Comparison of ENCODE assay signal across 9 mouse cellular contexts in the genomic region with DNA sequence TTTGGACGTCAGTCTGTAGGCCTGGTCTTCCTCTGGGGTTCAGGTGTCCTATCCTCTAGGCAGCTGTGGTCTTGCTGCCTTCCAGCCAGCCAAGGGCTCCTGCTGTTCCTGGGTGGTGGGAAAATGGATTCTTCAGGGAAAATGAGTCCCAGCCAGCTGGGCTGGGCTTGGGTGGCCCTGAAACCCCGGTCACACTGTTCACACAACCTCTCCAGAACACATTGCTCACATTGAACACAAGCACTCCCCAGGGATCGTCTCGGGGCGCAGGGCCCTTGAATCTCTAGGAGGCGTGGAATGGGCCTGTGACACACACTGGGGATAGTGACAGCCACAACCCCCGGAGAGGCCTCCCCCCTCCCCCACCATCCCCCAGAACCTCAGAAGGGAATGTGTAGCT. TPM values are rescaled to one million over a fixed set of nuclear protein-coding genes. Genes with fewer than 3 reads are reported as not detected.
DNase-seq lines count a peak whose midpoint lies in the region; ATAC-seq lines count a peak whose summit lies in the region.
"Had no signal": no experiment of that assay in that cellular context is flagged by ENCODE, and none has a peak within 500 bp of the region (broad histone marks: within the 10 kb centered on the region; RNA-seq: fewer than 3 reads in every experiment).

No protein-coding gene starts in this region.

- no peak overlapping the region for H3K4me3 ChIP-seq in lung, embryonic 16.5 days (ENCODE audit: low read length)
- H3K4me3 ChIP-seq in heart, embryonic 11.5 days (ENCODE audit: low read depth, low read length) = no peak overlapping the region
- H3K4me3 ChIP-seq in intestine, embryonic 16.5 days (ENCODE audit: low read length) = no peak overlapping the region
- H3K4me3 ChIP-seq: erythroblast, embryonic 14.5 days; limb, embryonic 13.5 days had no signal

- peak; percentile 42; the same call in 1 of the 2 replicates for ATAC-seq in lung, embryonic 16.5 days (ENCODE audit: low read depth)
- ATAC-seq in heart, embryonic 11.5 days (replicated peaks; ENCODE audit: insufficient number of reproducible peaks, low FRiP score, low TSS enrichment) = no peak
- ATAC-seq in intestine, embryonic 16.5 days = no peak

- peak overlapping the region; percentile 27; the same call in 1 of the 2 replicates for H3K27ac ChIP-seq in lung, embryonic 16.5 days (ENCODE audit: low read length)
- no peak overlapping the region for H3K27ac ChIP-seq in heart, embryonic 11.5 days (ENCODE audit: low read depth, low read length)
- peak overlapping the region; percentile 92 for H3K27ac ChIP-seq in intestine, embryonic 16.5 days (ENCODE audit: low read length)
- H3K27ac ChIP-seq: limb, embryonic 13.5 days had no signal

- no peaks in the 10 kb centered on the region for H3K9me3 ChIP-seq in lung, embryonic 16.5 days (ENCODE audit: control insufficient read depth, low read length)
- H3K9me3 ChIP-seq in heart, embryonic 11.5 days (replicated peaks; ENCODE audit: control insufficient read depth, low read length) = no peaks in the 10 kb centered on the region
- no peaks in the 10 kb centered on the region for H3K9me3 ChIP-seq in intestine, embryonic 16.5 days (ENCODE audit: control insufficient read depth, low read length)
- H3K9me3 ChIP-seq: limb, embryonic 13.5 days had no signal

- DNase-seq in lung, postnatal 14 days = no peak
- peak; percentile 67 for DNase-seq in testis, postnatal 14 days (ENCODE audit: low spot score)
- no peak for DNase-seq in ovary, postnatal 10 days (ENCODE audit: low spot score)
- no peak for DNase-seq in natural killer cell, adult 2 months (ENCODE audit: low spot score in 2 of 2)

- peaks cover 16% of the 10 kb centered on the region for H3K4me1 ChIP-seq in lung, embryonic 16.5 days (replicated peaks; ENCODE audit: control insufficient read depth, insufficient read depth, low read length)
- peaks cover 47% of the 10 kb centered on the region for H3K4me1 ChIP-seq in heart, embryonic 11.5 days (ENCODE audit: control insufficient read depth, insufficient read depth, low read length)
- peaks cover 71% of the 10 kb centered on the region for H3K4me1 ChIP-seq in intestine, embryonic 16.5 days (ENCODE audit: control insufficient read depth, insufficient read depth, low read length)

- H3K9ac ChIP-seq in lung, embryonic 16.5 days (ENCODE audit: low read length) = no peak overlapping the region
- H3K9ac ChIP-seq in heart, embryonic 11.5 days (ENCODE audit: low read depth, low read length) = 0 out of 2 replicates have a peak overlapping the region, but pooled peaks have one; percentile 2
- H3K9ac ChIP-seq in intestine, embryonic 16.5 days (ENCODE audit: low read depth, low read length) = peak overlapping the region; percentile 22; the same call in 1 of the 2 replicates
- H3K9ac ChIP-seq: limb, embryonic 13.5 days had no signal

- no peaks in the 10 kb centered on the region for H3K36me3 ChIP-seq in lung, embryonic 16.5 days (ENCODE audit: control insufficient read depth, insufficient read depth, low read length)
- H3K36me3 ChIP-seq in heart, embryonic 11.5 days (ENCODE audit: control insufficient read depth, insufficient read depth, low read length) = no peaks in the 10 kb centered on the region
- no peaks in the 10 kb centered on the region for H3K36me3 ChIP-seq in intestine, embryonic 16.5 days (ENCODE audit: control insufficient read depth, insufficient read depth, low read length)
- H3K36me3 ChIP-seq: limb, embryonic 13.5 days had no signal

- no peak overlapping the region for H3K4me2 ChIP-seq in lung, embryonic 16.5 days (ENCODE audit: low read depth, low read length)
- no peak overlapping the region for H3K4me2 ChIP-seq in heart, embryonic 11.5 days
- no peak overlapping the region for H3K4me2 ChIP-seq in intestine, embryonic 16.5 days (ENCODE audit: low read depth, low read length)
- H3K4me2 ChIP-seq: limb, embryonic 13.5 days had no signal

- 69% methylated on average over 7 of the region's 7 CpGs for WGBS in lung, embryonic 16.5 days
- WGBS in heart, embryonic 11.5 days (ENCODE audit: insufficient replicate concordance) = 82% methylated on average over 7 of the region's 7 CpGs
- 70% methylated on average over 7 of the region's 7 CpGs for WGBS in intestine, embryonic 16.5 days

- no peaks in the 10 kb centered on the region for H3K27me3 ChIP-seq in lung, embryonic 16.5 days (ENCODE audit: control insufficient read depth, insufficient read depth, low read depth, low read length)
- no peaks in the 10 kb centered on the region for H3K27me3 ChIP-seq in heart, embryonic 11.5 days (ENCODE audit: control insufficient read depth, insufficient read depth, low read length)
- H3K27me3 ChIP-seq in intestine, embryonic 16.5 days (replicated peaks; ENCODE audit: control insufficient read depth, insufficient read depth, low read length) = no peaks in the 10 kb centered on the region
- H3K27me3 ChIP-seq: limb, embryonic 13.5 days had no signal

RNA-seq across cellular contexts. Expression of a gene that starts 23.2 kb away (rescaled TPM):
- 6.3 and 7.5 TPM in 2 replicates for polyA plus RNA-seq in lung, embryonic 16.5 days (2015; fragmentation: Nextera tagmentation; extraction: Ambion mirVana)
- polyA plus RNA-seq in heart, embryonic 11.5 days (2014; fragmentation: Nextera tagmentation; extraction: Ambion mirVana) = 4.4 and 5.4 TPM in 2 replicates
- polyA plus RNA-seq in intestine, embryonic 16.5 days (2015; fragmentation: Nextera tagmentation; extraction: Ambion mirVana) = 8.8 and 9.3 TPM in 2 replicates
